In genomic region chr9:116676445-116676844, GRCm38 (mm10) we compare ENCODE assay signal across 9 mouse cellular contexts.
DNase-seq lines count a peak whose midpoint lies in the region; ATAC-seq and TF ChIP-seq lines count a peak whose summit lies in the region.
"Had no signal": no experiment of that assay in that cellular context is flagged by ENCODE, and none has a peak within 500 bp of the region (broad histone marks: within the 10 kb centered on the region; RNA-seq: fewer than 3 reads in every experiment).

No protein-coding gene starts in this region.

- H3K9ac ChIP-seq in intestine, embryonic 14.5 days (ENCODE audit: low read length): no peak overlapping the region
- H3K9ac ChIP-seq in intestine, postnatal 0 days (ENCODE audit: low read depth, low read length): no peak overlapping the region
- no peak overlapping the region for H3K9ac ChIP-seq in heart, postnatal 0 days (replicated peaks; ENCODE audit: low read depth, low read length)
- H3K9ac ChIP-seq in lung, postnatal 0 days (replicated peaks; ENCODE audit: low read depth): no peak overlapping the region

- no peak overlapping the region for H3K4me2 ChIP-seq in intestine, embryonic 14.5 days (ENCODE audit: low read length)
- H3K4me2 ChIP-seq in intestine, postnatal 0 days (replicated peaks; ENCODE audit: low read depth): no peak overlapping the region
- H3K4me2 ChIP-seq in heart, postnatal 0 days (ENCODE audit: low read depth, low read length): no peak overlapping the region
- H3K4me2 ChIP-seq in lung, postnatal 0 days (replicated peaks; ENCODE audit: low read depth, low read length): no peak overlapping the region

- WGBS in intestine, embryonic 14.5 days: 42% methylated on average over 2 of the region's 2 CpGs
- 59% methylated on average over 2 of the region's 2 CpGs for WGBS in intestine, postnatal 0 days
- 10% methylated on average over 2 of the region's 2 CpGs for WGBS in heart, postnatal 0 days
- WGBS in lung, postnatal 0 days: 52% methylated on average over 2 of the region's 2 CpGs

- H3K4me3 ChIP-seq in intestine, embryonic 14.5 days (ENCODE audit: low read depth, low read length): no peak overlapping the region
- no peak overlapping the region for H3K4me3 ChIP-seq in intestine, postnatal 0 days (ENCODE audit: low read depth, low read length)
- H3K4me3 ChIP-seq in heart, postnatal 0 days (ENCODE audit: low read depth, low read length): no peak overlapping the region
- H3K4me3 ChIP-seq in lung, postnatal 0 days (ENCODE audit: low read depth, low read length): no peak overlapping the region
- H3K4me3 ChIP-seq: erythroblast, embryonic 14.5 days had no signal

- DNase-seq in intestine, embryonic 14.5 days (ENCODE audit: low spot score): peak; percentile 58
- DNase-seq in brain, adult 2 months (ENCODE audit: low read depth, low spot score): peak; percentile 26
- DNase-seq in heart, postnatal 0 days (ENCODE audit: low spot score): peak; percentile 89
- peak; percentile 87 for DNase-seq in lung, postnatal 0 days (ENCODE audit: low spot score)
- DNase-seq in adrenal gland, postnatal 14 days: no peak

- no peak for ATAC-seq in intestine, embryonic 14.5 days (replicated peaks; ENCODE audit: low FRiP score, low TSS enrichment, low read depth)
- no peak for ATAC-seq in intestine, postnatal 0 days
- peak; percentile 86 for ATAC-seq in heart, postnatal 0 days (ENCODE audit: insufficient read depth, low read depth)
- peak; percentile 92 for ATAC-seq in lung, postnatal 0 days
- ATAC-seq in megakaryocyte-erythroid progenitor cell, adult 5-6 weeks (replicated peaks; ENCODE audit: low FRiP score, low TSS enrichment, poor library complexity, severe bottlenecking): no peak
- no peak for ATAC-seq in monocyte, adult 5-6 weeks (replicated peaks; ENCODE audit: insufficient number of reproducible peaks, low FRiP score, low TSS enrichment, poor library complexity, severe bottlenecking)

- H3K9me3 ChIP-seq in intestine, embryonic 14.5 days (ENCODE audit: control insufficient read depth, low read length): no peaks in the 10 kb centered on the region
- no peaks in the 10 kb centered on the region for H3K9me3 ChIP-seq in intestine, postnatal 0 days (ENCODE audit: control insufficient read depth)
- H3K9me3 ChIP-seq in heart, postnatal 0 days (replicated peaks; ENCODE audit: control insufficient read depth, low read length): no peaks in the 10 kb centered on the region
- no peaks in the 10 kb centered on the region for H3K9me3 ChIP-seq in lung, postnatal 0 days (ENCODE audit: low read length)

- peaks cover 3% of the 10 kb centered on the region; the same call in 1 of the 2 replicates for H3K4me1 ChIP-seq in intestine, embryonic 14.5 days (replicated peaks; ENCODE audit: control insufficient read depth, insufficient read depth, low read length)
- H3K4me1 ChIP-seq in intestine, postnatal 0 days (replicated peaks; ENCODE audit: control insufficient read depth, insufficient read depth, low read length): no peaks in the 10 kb centered on the region
- peaks cover 32% of the 10 kb centered on the region for H3K4me1 ChIP-seq in heart, postnatal 0 days (ENCODE audit: control insufficient read depth, insufficient read depth)
- no peaks in the 10 kb centered on the region for H3K4me1 ChIP-seq in lung, postnatal 0 days (ENCODE audit: insufficient read depth, low read depth, low read length)

- no peak for TF ChIP-seq CTCF in intestine, postnatal 0 days (IDR thresholded peaks at IDR 0.05; ENCODE audit: low read depth)
- no peak for TF ChIP-seq CTCF in heart, postnatal 0 days (IDR thresholded peaks at IDR 0.05; ENCODE audit: low read depth)
- no peak for TF ChIP-seq CTCF in lung, postnatal 0 days (IDR thresholded peaks at IDR 0.05)

- H3K27me3 ChIP-seq in intestine, embryonic 14.5 days (replicated peaks; ENCODE audit: control insufficient read depth, insufficient read depth, low read length): no peaks in the 10 kb centered on the region
- H3K27me3 ChIP-seq in intestine, postnatal 0 days (replicated peaks; ENCODE audit: control insufficient read depth, insufficient read depth, low read length): no peaks in the 10 kb centered on the region
- H3K27me3 ChIP-seq in heart, postnatal 0 days (ENCODE audit: control insufficient read depth, insufficient read depth, low read length): no peaks in the 10 kb centered on the region
- H3K27me3 ChIP-seq in lung, postnatal 0 days (replicated peaks; ENCODE audit: insufficient read depth, low read length): no peaks in the 10 kb centered on the region

- H3K27ac ChIP-seq in intestine, embryonic 14.5 days (ENCODE audit: low read depth): peak overlapping the region; percentile 71
- H3K27ac ChIP-seq in intestine, postnatal 0 days (ENCODE audit: low read depth, low read length): no peak overlapping the region
- H3K27ac ChIP-seq in heart, postnatal 0 days (ENCODE audit: low read depth): peak overlapping the region; percentile 81
- no peak overlapping the region for H3K27ac ChIP-seq in lung, postnatal 0 days (ENCODE audit: low read length)

- TF ChIP-seq EP300 in heart, postnatal 0 days (IDR thresholded peaks at IDR 0.05; ENCODE audit: low read depth): peak; percentile 60; the same call in 1 of the 2 replicates
- TF ChIP-seq EP300 in lung, postnatal 0 days (IDR thresholded peaks at IDR 0.05): peak; percentile 79

- no peaks in the 10 kb centered on the region for H3K36me3 ChIP-seq in intestine, embryonic 14.5 days (ENCODE audit: control insufficient read depth, insufficient read depth, low read length)
- H3K36me3 ChIP-seq in intestine, postnatal 0 days (ENCODE audit: control insufficient read depth, insufficient read depth): no peaks in the 10 kb centered on the region
- H3K36me3 ChIP-seq in heart, postnatal 0 days (replicated peaks; ENCODE audit: control insufficient read depth, insufficient read depth, low read length): no peaks in the 10 kb centered on the region
- H3K36me3 ChIP-seq in lung, postnatal 0 days (ENCODE audit: insufficient read depth, low read length): 0 out of 2 replicates have a peak, but pooled peaks cover 4% of the 10 kb centered on the region

Comparison
In these comparisons a context has a peak if more than half of its experiments do, and no peak if none do; other contexts are left out.
1. H3K27ac ChIP-seq: peak in intestine, embryonic 14.5 days (single experiment) and heart, postnatal 0 days (single experiment); none in intestine, postnatal 0 days (single experiment) and lung, postnatal 0 days (single experiment).
2. ATAC-seq: peak in heart, postnatal 0 days (single experiment) and lung, postnatal 0 days (single experiment); none in intestine, embryonic 14.5 days (single experiment), intestine, postnatal 0 days (single experiment), megakaryocyte-erythroid progenitor cell, adult 5-6 weeks (single experiment) and monocyte, adult 5-6 weeks (single experiment).